Mouse (Mus musculus) embryonic facial prominence, embryonic 14.5 days (tissue): Measurements from ENCODE around the gene Ppp1r21. TPM values are rescaled to one million over a fixed set of nuclear protein-coding genes. Genes with fewer than 3 reads are reported as not detected.

Experiments
- ATAC-seq: fragments of 200-750 bp; cut with Nextera tagmentation; 2 replicates; pipeline ENCODE4 v1.8.0; 2017; ENCODE audit warnings: low read depth, moderate number of reproducible peaks, moderate TSS enrichment
- DNase-seq: peaks from one replicate; pipeline ENCODE4 v3.0.0-alpha.2; 2015; ENCODE audit warnings: low spot score
- H3K27ac ChIP-seq: fragments of 300-500 bp; sonication (generic); replicated peaks from 2 replicates; pipeline ENCODE4 v1.5.1; 2014; ENCODE audit warnings: low read depth, mild to moderate bottlenecking, low read length, moderate library complexity
- H3K27me3 ChIP-seq: fragments of 300-500 bp; sonication (generic); replicated peaks from 2 replicates; pipeline ENCODE4 v1.6.1; 2014; ENCODE audit warnings: low read length; ENCODE audit not compliant: control insufficient read depth, insufficient read depth
- H3K36me3 ChIP-seq: fragments of 300-500 bp; sonication (generic); 2 replicates; pipeline ENCODE4 v1.6.1; 2014; ENCODE audit warnings: low read length, mixed read lengths; ENCODE audit not compliant: control insufficient read depth, insufficient read depth
- H3K4me1 ChIP-seq: fragments of 300-500 bp; sonication (generic); 2 replicates; pipeline ENCODE4 v1.6.1; 2014; ENCODE audit warnings: antibody characterized with exemption, low read length; ENCODE audit not compliant: control insufficient read depth, insufficient read depth
- H3K4me2 ChIP-seq: fragments of 300-500 bp; sonication (generic); 2 replicates; pipeline ENCODE4 v1.6.1; 2014; ENCODE audit warnings: low read depth, mild to moderate bottlenecking, low read length, moderate library complexity, mixed read lengths
- H3K4me3 ChIP-seq: fragments of 300-500 bp; sonication (generic); 2 replicates; pipeline ENCODE4 v1.5.1; 2014; ENCODE audit warnings: low read depth, mild to moderate bottlenecking, low read length
- H3K9ac ChIP-seq: fragments of 300-500 bp; sonication (generic); 2 replicates; pipeline ENCODE4 v1.6.1; 2014; ENCODE audit warnings: low read depth, mild to moderate bottlenecking, low read length, moderate library complexity, mixed read lengths
- H3K9me3 ChIP-seq: fragments of 300-500 bp; sonication (generic); 2 replicates; pipeline ENCODE4 v1.6.1; 2016; ENCODE audit warnings: low read length; ENCODE audit not compliant: control insufficient read depth
- WGBS: fragments of 180-500 bp; shearing (Covaris S2); extraction: QIAGEN DNeasy Blood & Tissue Kit; methylation state at CpG from one replicate; pipeline ENCODE4 v1.1.7; 2014; 5-methylcytosine and 5-hydroxymethylcytosine counted together
- polyA plus RNA-seq: library from polyadenylated mRNA; unstranded; fragments of >200 nt; fragmentation: Nextera tagmentation; extraction: Ambion mirVana; gene quantifications from 2 replicates; pipeline ENCODE4 v1.2.1, GENCODE M21; 2014

The Ppp1r21 gene
- polyA plus RNA-seq, 1 experiment from 2014 or later, result 23.5 TPM

GRCm38 (mm10) chr17:88537842-88538430, 8.0 kb downstream of the Ppp1r21 start:
- Histone ChIP-seq H3K27me3 (no peaks in the 10 kb centered on the region), H3K4me2 (no peak overlapping the region), H3K9me3 (no peaks in the 10 kb centered on the region), H3K4me3 (no peak overlapping the region), H3K4me1 (no peaks in the 10 kb centered on the region), H3K36me3 (no peaks in the 10 kb centered on the region), H3K27ac (no peak overlapping the region), H3K9ac (no peak overlapping the region)
- 91% methylated on average over 8 of the region's 8 CpGs for WGBS
- no peak for DNase-seq
- no peak for ATAC-seq

GRCm38 (mm10) chr17:88542771-88543416, 13.0 kb downstream of the Ppp1r21 start:
- Histone ChIP-seq H3K4me1 (no peaks in the 10 kb centered on the region), H3K9me3 (no peaks in the 10 kb centered on the region), H3K27ac (no peak overlapping the region), H3K4me3 (no peak overlapping the region), H3K27me3 (no peaks in the 10 kb centered on the region), H3K36me3 (peaks cover 32% of the 10 kb centered on the region), H3K4me2 (no peak overlapping the region), H3K9ac (no peak overlapping the region)
- no peak for ATAC-seq
- DNase-seq, result peak; percentile 11
- 35% methylated on average over 15 of the region's 15 CpGs for WGBS

GRCm38 (mm10) chr17:88543417-88543782, 13.5 kb downstream of the Ppp1r21 start:
- H3K4me2 ChIP-seq, result no peak overlapping the region
- H3K27ac ChIP-seq, result no peak overlapping the region
- WGBS, result 59% methylated on average over 3 of the region's 3 CpGs

GRCm38 (mm10) chr17:88545217-88545784, 15.4 kb downstream of the Ppp1r21 start:
- DNase-seq, result no peak
- 81% methylated on average over 15 of the region's 15 CpGs for WGBS
- H3K27me3 ChIP-seq, result no peaks in the 10 kb centered on the region
- H3K4me1 ChIP-seq, result no peaks in the 10 kb centered on the region
- H3K36me3 ChIP-seq, result peaks cover 50% of the 10 kb centered on the region
- H3K9me3 ChIP-seq, result no peaks in the 10 kb centered on the region
- ATAC-seq, result no peak
- no peak overlapping the region for H3K27ac ChIP-seq
- no peak overlapping the region for H3K4me3 ChIP-seq
- H3K4me2 ChIP-seq, result no peak overlapping the region
- no peak overlapping the region for H3K9ac ChIP-seq

More at GRCm38 (mm10) chr17:88543417-88543782, 13.5 kb downstream of the Ppp1r21 start:
- Histone ChIP-seq H3K9me3 (no peaks in the 10 kb centered on the region), H3K9ac (no peak overlapping the region), H3K4me1 (no peaks in the 10 kb centered on the region), H3K4me3 (no peak overlapping the region), H3K36me3 (peaks cover 33% of the 10 kb centered on the region), H3K27me3 (no peaks in the 10 kb centered on the region)
- DNase-seq (no peak), ATAC-seq (no peak)

GRCm38 (mm10) chr17:88546745-88547144, 16.8 kb downstream of the Ppp1r21 start:
- Histone ChIP-seq H3K27me3 (no peaks in the 10 kb centered on the region), H3K9ac (no peak overlapping the region), H3K4me1 (no peaks in the 10 kb centered on the region), H3K4me2 (no peak overlapping the region), H3K36me3 (peaks cover 50% of the 10 kb centered on the region), H3K4me3 (no peak overlapping the region), H3K9me3 (no peaks in the 10 kb centered on the region), H3K27ac (no peak overlapping the region)
- ATAC-seq, result no peak
- 81% methylated on average over 4 of the region's 4 CpGs for WGBS
- no peak for DNase-seq

GRCm38 (mm10) chr17:88549411-88550191, 19.7 kb downstream of the Ppp1r21 start:
- ATAC-seq, result no peak
- H3K9ac ChIP-seq, result no peak overlapping the region
- WGBS, result 84% methylated on average over 24 of the region's 24 CpGs

GRCm38 (mm10) chr17:88550351-88550750, 20.4 kb downstream of the Ppp1r21 start:
- H3K27me3 ChIP-seq, result no peaks in the 10 kb centered on the region
- H3K4me1 ChIP-seq, result peaks cover 12% of the 10 kb centered on the region

More at GRCm38 (mm10) chr17:88549411-88550191, 19.7 kb downstream of the Ppp1r21 start:
- H3K4me3 ChIP-seq, result no peak overlapping the region
- H3K9me3 ChIP-seq, result no peaks in the 10 kb centered on the region
- no peak for DNase-seq
- peaks cover 47% of the 10 kb centered on the region for H3K36me3 ChIP-seq
- peaks cover 12% of the 10 kb centered on the region for H3K4me1 ChIP-seq
- H3K4me2 ChIP-seq, result no peak overlapping the region
- H3K27ac ChIP-seq, result no peak overlapping the region
- H3K27me3 ChIP-seq, result no peaks in the 10 kb centered on the region

GRCm38 (mm10) chr17:88550981-88551940, 21.3 kb downstream of the Ppp1r21 start:
- no peak overlapping the region for H3K9ac ChIP-seq
- 49% methylated on average over 10 of the region's 10 CpGs for WGBS
- H3K27ac ChIP-seq, result no peak overlapping the region
- DNase-seq (no peak), ATAC-seq (no peak)
- no peak overlapping the region for H3K4me2 ChIP-seq
- H3K9me3 ChIP-seq, result no peaks in the 10 kb centered on the region
- peaks cover 12% of the 10 kb centered on the region for H3K4me1 ChIP-seq
- no peaks in the 10 kb centered on the region for H3K27me3 ChIP-seq
- no peak overlapping the region for H3K4me3 ChIP-seq
- peaks cover 38% of the 10 kb centered on the region for H3K36me3 ChIP-seq

More at GRCm38 (mm10) chr17:88550351-88550750, 20.4 kb downstream of the Ppp1r21 start:
- ATAC-seq (no peak), DNase-seq (no peak)
- Histone ChIP-seq H3K27ac (no peak overlapping the region), H3K4me2 (no peak overlapping the region), H3K9ac (no peak overlapping the region), H3K36me3 (peaks cover 45% of the 10 kb centered on the region), H3K9me3 (no peaks in the 10 kb centered on the region), H3K4me3 (no peak overlapping the region)
- WGBS, result 67% methylated on average over 5 of the region's 5 CpGs
